Mouse (Mus musculus): Measurements from ENCODE around the gene Adamts14. TPM values are rescaled to one million over a fixed set of nuclear protein-coding genes. Genes with fewer than 3 reads are reported as not detected.

Adamts14 gene
- total and polyA plus RNA-seq, 3 experiments: not detected

GRCm38 (mm10) chr10:61281115-61281514 is 7.9 kb upstream of the Adamts14 start:
- peaks cover 9% of the 10 kb centered on the region for H3K9me3 ChIP-seq (replicated peaks)
- no peak overlapping the region for H3K4me3 ChIP-seq (ENCODE audit: low read depth, low read length)
- no peaks in the 10 kb centered on the region for H3K27me3 ChIP-seq (ENCODE audit: insufficient read depth, low read length)
- H3K36me3 ChIP-seq (replicated peaks): no peaks in the 10 kb centered on the region
- no peak for ATAC-seq (ENCODE audit: extremely low read depth, insufficient number of reproducible peaks, low FRiP score, poor library complexity, severe bottlenecking)
- no peak for DNase-seq (ENCODE audit: low spot score)
- no peaks in the 10 kb centered on the region for H3K4me1 ChIP-seq (ENCODE audit: insufficient read depth, low read depth, low read length)
- TF ChIP-seq POLR2AphosphoS5 (IDR thresholded peaks at IDR 0.05; ENCODE audit: insufficient replicate concordance, low read depth, low read length): no peak
- no peak for TF ChIP-seq GATA2 (IDR thresholded peaks at IDR 0.05; ENCODE audit: borderline replicate concordance, low read depth, low read length)
- no peak for TF ChIP-seq CTCF (IDR thresholded peaks at IDR 0.05; ENCODE audit: low read depth, low read length)
- TF ChIP-seq GATA1 (IDR thresholded peaks at IDR 0.05; ENCODE audit: borderline replicate concordance, low read length): no peak
- TF ChIP-seq TAL1 (conservative IDR thresholded peaks at IDR 0.05; ENCODE audit: low read depth, low read length): no peak

GRCm38 (mm10) chr10:61277918-61278674 is 4.9 kb upstream of the Adamts14 start:
- no peak for DNase-seq (ENCODE audit: low spot score)
- no peak overlapping the region for H3K4me3 ChIP-seq (ENCODE audit: low read depth, low read length)

GRCm38 (mm10) chr10:61277051-61277450 is 3.8 kb upstream of the Adamts14 start:
- no peak for ATAC-seq (ENCODE audit: extremely low read depth, insufficient number of reproducible peaks, low FRiP score, poor library complexity, severe bottlenecking)
- no peak for TF ChIP-seq GATA1 (IDR thresholded peaks at IDR 0.05; ENCODE audit: borderline replicate concordance, low read length)
- TF ChIP-seq POLR2AphosphoS5 (IDR thresholded peaks at IDR 0.05; ENCODE audit: insufficient replicate concordance, low read depth, low read length): no peak
- H3K27me3 ChIP-seq (ENCODE audit: insufficient read depth, low read length): no peaks in the 10 kb centered on the region
- H3K4me3 ChIP-seq (ENCODE audit: low read depth, low read length): no peak overlapping the region
- peaks cover 23% of the 10 kb centered on the region; the same call in 1 of the 2 replicates for H3K9me3 ChIP-seq (replicated peaks)
- no peak for DNase-seq (ENCODE audit: low spot score)
- no peaks in the 10 kb centered on the region for H3K36me3 ChIP-seq (replicated peaks)
- H3K4me1 ChIP-seq (ENCODE audit: insufficient read depth, low read depth, low read length): no peaks in the 10 kb centered on the region

More at GRCm38 (mm10) chr10:61277918-61278674, 4.9 kb upstream of the Adamts14 start:
- H3K27me3 ChIP-seq (ENCODE audit: insufficient read depth, low read length): no peaks in the 10 kb centered on the region
- no peaks in the 10 kb centered on the region for H3K4me1 ChIP-seq (ENCODE audit: insufficient read depth, low read depth, low read length)
- peaks cover 21% of the 10 kb centered on the region; the same call in 1 of the 2 replicates for H3K9me3 ChIP-seq (replicated peaks)
- ATAC-seq (ENCODE audit: extremely low read depth, insufficient number of reproducible peaks, low FRiP score, poor library complexity, severe bottlenecking): no peak
- no peaks in the 10 kb centered on the region for H3K36me3 ChIP-seq (replicated peaks)
- TF ChIP-seq GATA1 (IDR thresholded peaks at IDR 0.05; ENCODE audit: borderline replicate concordance, low read length) (no peak), POLR2AphosphoS5 (IDR thresholded peaks at IDR 0.05; ENCODE audit: insufficient replicate concordance, low read depth, low read length) (no peak), GATA2 (IDR thresholded peaks at IDR 0.05; ENCODE audit: borderline replicate concordance, low read depth, low read length) (no peak), CTCF (IDR thresholded peaks at IDR 0.05; ENCODE audit: low read depth, low read length) (no peak), TAL1 (conservative IDR thresholded peaks at IDR 0.05; ENCODE audit: low read depth, low read length) (no peak)

- ATAC-seq (ENCODE audit: extremely low read depth, insufficient number of reproducible peaks, low FRiP score, poor library complexity, severe bottlenecking) (no peak), DNase-seq (ENCODE audit: low spot score) (no peak)
- Histone ChIP-seq H3K4me1 (ENCODE audit: insufficient read depth, low read depth, low read length) (no peaks in the 10 kb centered on the region), H3K36me3 (replicated peaks) (no peaks in the 10 kb centered on the region), H3K9me3 (replicated peaks) (peaks cover 26% of the 10 kb centered on the region), H3K27me3 (ENCODE audit: insufficient read depth, low read length) (no peaks in the 10 kb centered on the region), H3K4me3 (ENCODE audit: low read depth, low read length) (no peak overlapping the region)
- TF ChIP-seq POLR2AphosphoS5 (IDR thresholded peaks at IDR 0.05; ENCODE audit: insufficient replicate concordance, low read depth, low read length): no peak
- no peak for TF ChIP-seq GATA1 (IDR thresholded peaks at IDR 0.05; ENCODE audit: borderline replicate concordance, low read length)
- no peak for TF ChIP-seq GATA2 (IDR thresholded peaks at IDR 0.05; ENCODE audit: borderline replicate concordance, low read depth, low read length)
- TF ChIP-seq CTCF (IDR thresholded peaks at IDR 0.05; ENCODE audit: low read depth, low read length): no peak
- no peak for TF ChIP-seq TAL1 (conservative IDR thresholded peaks at IDR 0.05; ENCODE audit: low read depth, low read length)
Measured at GRCm38 (mm10) chr10:61275669-61276110, 2.5 kb upstream of the Adamts14 start.

GRCm38 (mm10) chr10:61274532-61274931 is 1.3 kb upstream of the Adamts14 start:
- TF ChIP-seq TAL1 (conservative IDR thresholded peaks at IDR 0.05; ENCODE audit: low read depth, low read length) (no peak), GATA2 (IDR thresholded peaks at IDR 0.05; ENCODE audit: borderline replicate concordance, low read depth, low read length) (no peak), POLR2AphosphoS5 (IDR thresholded peaks at IDR 0.05; ENCODE audit: insufficient replicate concordance, low read depth, low read length) (no peak), CTCF (IDR thresholded peaks at IDR 0.05; ENCODE audit: low read depth, low read length) (no peak)
- H3K9me3 ChIP-seq (replicated peaks): peaks cover 27% of the 10 kb centered on the region
- DNase-seq (ENCODE audit: low spot score) (no peak), ATAC-seq (ENCODE audit: extremely low read depth, insufficient number of reproducible peaks, low FRiP score, poor library complexity, severe bottlenecking) (no peak)
- no peaks in the 10 kb centered on the region for H3K36me3 ChIP-seq (replicated peaks)
- no peaks in the 10 kb centered on the region for H3K27me3 ChIP-seq (ENCODE audit: insufficient read depth, low read length)
- no peak overlapping the region for H3K4me3 ChIP-seq (ENCODE audit: low read depth, low read length)
- H3K4me1 ChIP-seq (ENCODE audit: insufficient read depth, low read depth, low read length): no peaks in the 10 kb centered on the region

- no peaks in the 10 kb centered on the region for H3K4me1 ChIP-seq (ENCODE audit: insufficient read depth, low read depth, low read length)
- ATAC-seq (ENCODE audit: extremely low read depth, insufficient number of reproducible peaks, low FRiP score, poor library complexity, severe bottlenecking) (no peak), DNase-seq (ENCODE audit: low spot score) (no peak)
- H3K27me3 ChIP-seq (ENCODE audit: insufficient read depth, low read length): no peaks in the 10 kb centered on the region
- no peaks in the 10 kb centered on the region for H3K36me3 ChIP-seq (replicated peaks)
- TF ChIP-seq POLR2AphosphoS5 (IDR thresholded peaks at IDR 0.05; ENCODE audit: insufficient replicate concordance, low read depth, low read length) (no peak), GATA1 (IDR thresholded peaks at IDR 0.05; ENCODE audit: borderline replicate concordance, low read length) (no peak), GATA2 (IDR thresholded peaks at IDR 0.05; ENCODE audit: borderline replicate concordance, low read depth, low read length) (no peak), TAL1 (conservative IDR thresholded peaks at IDR 0.05; ENCODE audit: low read depth, low read length) (no peak), CTCF (IDR thresholded peaks at IDR 0.05; ENCODE audit: low read depth, low read length) (no peak)
- no peak overlapping the region for H3K4me3 ChIP-seq (ENCODE audit: low read depth, low read length)
- H3K9me3 ChIP-seq (replicated peaks): peaks cover 30% of the 10 kb centered on the region
Measured at GRCm38 (mm10) chr10:61273844-61274215, 592 bp upstream of the Adamts14 start.
